Mouse (Mus musculus) cerebellum, adult 2 months (tissue): ENCODE data around the gene Spns3. TPM values are rescaled to one million over a fixed set of nuclear protein-coding genes. Genes with fewer than 3 reads are reported as not detected.
A peak's percentile ranks its signal among the peaks of the same experiment; 100 is the strongest.

Experiments used
- DNase-seq, 2 experiments: peaks; one replicate each; pipeline ENCODE4 v3.0.0; 2021
- H3K27ac ChIP-seq: fragments of 200-500 bp; 2 replicates; pipeline ENCODE4 v1.5.1; 2012; ENCODE audit warnings: low read length, control low read depth, inconsistent platforms; ENCODE audit not compliant: insufficient read depth
- H3K27me3 ChIP-seq: fragments of 200-500 bp; 2 replicates; pipeline ENCODE4 v1.6.1; 2012; ENCODE audit warnings: inconsistent platforms, mild to moderate bottlenecking, low read length, moderate library complexity; ENCODE audit not compliant: control insufficient read depth, insufficient read depth
- H3K4me1 ChIP-seq: fragments of 200-500 bp; 2 replicates; pipeline ENCODE4 v1.6.1; 2011; ENCODE audit warnings: low read length; ENCODE audit not compliant: control insufficient read depth, insufficient read depth
- H3K4me3 ChIP-seq: fragments of 200-500 bp; replicated peaks from 2 replicates; pipeline ENCODE3; 2011; ENCODE audit warnings: mild to moderate bottlenecking, low read depth, low read length, control low read depth; ENCODE audit not compliant: insufficient read depth
- CTCF ChIP-seq: fragments of 200-500 bp; IDR thresholded peaks from 2 replicates; pipeline ENCODE4 v1.5.1; 2011; ENCODE audit warnings: low read depth, mild to moderate bottlenecking, control low read depth, low read length, moderate library complexity, borderline replicate concordance; ENCODE audit not compliant: insufficient read depth
- POLR2A ChIP-seq: fragments of 200-500 bp; IDR thresholded peaks from 2 replicates; pipeline ENCODE4 v1.6.1; 2011; ENCODE audit warnings: low read length, control low read depth, borderline replicate concordance; ENCODE audit not compliant: insufficient read depth
- WGBS: fragments of 180-500 bp; shearing (Covaris S2); methylation state at CpG from one replicate; pipeline ENCODE4 v1.1.7; 2018; 5-methylcytosine and 5-hydroxymethylcytosine counted together
- polyA plus RNA-seq: library from polyadenylated mRNA; depleted of rRNA; stranded (reverse); fragments of >200 nt; gene quantifications from 2 replicates; pipeline ENCODE4 v1.2.3, GENCODE M21; 2012

Gene Spns3
- polyA plus RNA-seq, 1 experiment, result 0.84 TPM

- no peak overlapping the region for H3K4me3 ChIP-seq
- WGBS, result 54% methylated on average over 8 of the region's 8 CpGs
- no peak overlapping the region for H3K27ac ChIP-seq
- no peak for DNase-seq
- no peak for TF ChIP-seq POLR2A
- TF ChIP-seq CTCF, result no peak
- H3K27me3 ChIP-seq, result no peaks in the 10 kb centered on the region
- H3K4me1 ChIP-seq, result 0 out of 2 replicates have a peak, but pooled peaks cover 2% of the 10 kb centered on the region
These were observed 12.1 kb downstream of the Spns3 start for GRCm38 (mm10) chr11:72538037-72538755.

GRCm38 (mm10) chr11:72537503-72537902, 12.8 kb downstream of the Spns3 start:
- 93% methylated on average over 2 of the region's 2 CpGs for WGBS
- H3K4me3 ChIP-seq, result no peak overlapping the region
- 0 out of 2 replicates have a peak, but pooled peaks cover 2% of the 10 kb centered on the region for H3K4me1 ChIP-seq
- TF ChIP-seq POLR2A, result no peak
- no peak for TF ChIP-seq CTCF
- H3K27me3 ChIP-seq, result no peaks in the 10 kb centered on the region
- no peak overlapping the region for H3K27ac ChIP-seq
- no peak for DNase-seq

- H3K27ac ChIP-seq, result no peak overlapping the region
- TF ChIP-seq POLR2A (no peak), CTCF (peak; percentile 44; the same call in 1 of the 2 replicates)
- 83% methylated on average over 3 of the region's 3 CpGs for WGBS
- no peaks in the 10 kb centered on the region for H3K27me3 ChIP-seq
- H3K4me1 ChIP-seq, result 0 out of 2 replicates have a peak, but pooled peaks cover 2% of the 10 kb centered on the region
- H3K4me3 ChIP-seq, result no peak overlapping the region
- DNase-seq, result no peak
These were observed 14.8 kb downstream of the Spns3 start for GRCm38 (mm10) chr11:72535519-72535918.

GRCm38 (mm10) chr11:72532890-72533289, 17.4 kb downstream of the Spns3 start:
- Histone ChIP-seq H3K27me3 (no peaks in the 10 kb centered on the region), H3K4me1 (no peaks in the 10 kb centered on the region), H3K4me3 (no peak overlapping the region), H3K27ac (no peak overlapping the region)
- WGBS, result 80% methylated on average over 3 of the region's 3 CpGs
- TF ChIP-seq CTCF (no peak), POLR2A (no peak)
- DNase-seq, result no peak

- 90% methylated on average over 1 of the region's 1 CpGs for WGBS
- Histone ChIP-seq H3K4me1 (no peaks in the 10 kb centered on the region), H3K4me3 (no peak overlapping the region), H3K27ac (no peak overlapping the region), H3K27me3 (no peaks in the 10 kb centered on the region)
- TF ChIP-seq CTCF (peak; percentile 25; the same call in 1 of the 2 replicates), POLR2A (no peak)
- DNase-seq, result no peak
These were observed 18.7 kb downstream of the Spns3 start for GRCm38 (mm10) chr11:72531632-72532031.

GRCm38 (mm10) chr11:72531144-72531543, 19.2 kb downstream of the Spns3 start:
- 26% methylated on average over 5 of the region's 5 CpGs for WGBS
- H3K4me1 ChIP-seq, result 0 out of 2 replicates have a peak, but pooled peaks cover 2% of the 10 kb centered on the region
- peak in 1 of 2 experiments; percentile 26 for DNase-seq
- H3K4me3 ChIP-seq, result no peak overlapping the region
- no peak for TF ChIP-seq CTCF
- TF ChIP-seq POLR2A, result no peak
- no peaks in the 10 kb centered on the region for H3K27me3 ChIP-seq
- no peak overlapping the region for H3K27ac ChIP-seq

- no peaks in the 10 kb centered on the region for H3K27me3 ChIP-seq
- DNase-seq, result no peak
- peaks cover 8% of the 10 kb centered on the region for H3K4me1 ChIP-seq
- H3K27ac ChIP-seq, result no peak overlapping the region
- H3K4me3 ChIP-seq, result no peak overlapping the region
- WGBS, result 75% methylated on average over 4 of the region's 4 CpGs
- no peak for TF ChIP-seq CTCF
- TF ChIP-seq POLR2A, result no peak
These were observed 24.1 kb downstream of the Spns3 start for GRCm38 (mm10) chr11:72526190-72526589.

GRCm38 (mm10) chr11:72523711-72524110, 26.6 kb downstream of the Spns3 start:
- TF ChIP-seq POLR2A (no peak), CTCF (no peak)
- no peak overlapping the region for H3K4me3 ChIP-seq
- H3K27ac ChIP-seq, result no peak overlapping the region
- H3K27me3 ChIP-seq, result no peaks in the 10 kb centered on the region
- 70% methylated on average over 4 of the region's 4 CpGs for WGBS
- peaks cover 8% of the 10 kb centered on the region for H3K4me1 ChIP-seq
- DNase-seq, result no peak
